Mouse (Mus musculus): Measurements from ENCODE around the gene Nek4.

The Nek4 gene

DNA sequence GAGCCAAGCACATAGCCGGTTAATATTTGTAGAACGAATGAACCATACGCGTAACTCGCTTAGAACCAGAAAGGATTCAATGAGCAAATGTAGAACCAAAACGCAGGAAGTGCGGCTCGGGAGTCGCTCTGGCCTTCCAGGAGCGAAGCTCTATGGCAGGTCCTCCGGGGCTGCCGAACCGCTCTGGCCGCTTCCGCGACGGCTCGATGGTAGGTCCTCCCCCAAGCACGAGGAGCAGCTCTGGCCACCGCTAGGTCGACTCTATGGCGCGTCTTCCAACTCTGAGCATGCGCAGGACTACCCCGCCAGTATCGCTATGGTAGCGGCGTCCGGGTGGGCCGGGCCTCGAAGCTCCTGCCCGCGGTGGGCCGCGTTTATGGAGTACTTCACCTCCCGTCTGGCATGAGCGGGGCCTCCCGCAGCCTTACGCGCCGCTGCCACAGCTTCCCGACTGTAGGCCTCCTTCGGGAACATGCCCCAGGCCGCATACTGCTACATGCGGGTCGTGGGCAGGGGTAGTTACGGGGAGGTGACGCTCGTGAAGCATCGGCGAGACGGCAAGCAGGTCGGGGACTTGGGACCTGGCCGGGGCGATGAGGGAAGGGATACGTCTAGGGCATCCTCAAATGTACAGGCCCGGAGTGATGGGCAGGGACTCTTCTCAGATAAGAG is at the start of gene Nek4:
Gene Nek4, plus strand, starts transcription at position 224 of the 672 bp plus-strand sequence.
- DNase-seq: peak; percentile 97 to 98

DNA sequence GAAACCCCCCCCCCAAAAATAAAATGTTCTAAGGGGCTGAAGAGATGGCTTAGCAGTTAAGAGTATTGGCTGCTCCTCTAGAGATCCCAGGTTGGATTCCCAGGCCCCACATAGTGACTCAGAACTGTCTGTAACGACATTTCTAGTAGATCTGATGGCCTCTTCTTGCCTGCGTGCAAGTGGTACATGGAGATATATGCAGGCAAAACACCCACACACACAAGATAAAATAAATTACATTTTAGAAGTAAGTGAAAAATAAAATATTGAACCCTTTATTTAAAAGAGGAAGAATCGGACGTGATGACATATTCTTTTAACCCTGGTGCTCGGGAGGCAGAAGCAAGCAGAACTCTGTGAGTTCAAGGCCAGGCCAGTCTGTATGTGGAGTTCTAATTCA is 48.5 kb upstream of the Nek4 start:
- DNase-seq: no peak

DNA sequence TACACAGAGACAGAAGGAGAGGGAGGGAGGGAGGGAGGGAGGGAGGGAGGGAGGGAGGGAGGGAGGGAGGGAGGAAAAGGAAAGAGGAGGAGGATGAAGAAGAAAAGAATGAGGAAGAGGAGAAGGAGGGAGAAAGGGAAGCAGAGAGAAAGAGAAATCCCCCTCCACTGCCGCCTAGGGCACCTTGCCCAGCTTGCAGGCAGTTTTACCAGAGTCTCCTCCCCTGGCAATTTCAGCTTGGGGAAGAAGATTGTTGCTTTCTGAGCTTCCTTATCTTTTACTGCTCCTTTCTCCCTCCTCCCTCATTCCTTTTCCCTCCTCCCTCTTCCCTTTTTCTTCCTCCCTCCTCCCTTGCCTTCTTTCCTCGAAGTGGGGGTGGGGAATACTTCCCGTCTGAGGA is 48.1 kb upstream of the Nek4 start:
- no peak for DNase-seq

DNA sequence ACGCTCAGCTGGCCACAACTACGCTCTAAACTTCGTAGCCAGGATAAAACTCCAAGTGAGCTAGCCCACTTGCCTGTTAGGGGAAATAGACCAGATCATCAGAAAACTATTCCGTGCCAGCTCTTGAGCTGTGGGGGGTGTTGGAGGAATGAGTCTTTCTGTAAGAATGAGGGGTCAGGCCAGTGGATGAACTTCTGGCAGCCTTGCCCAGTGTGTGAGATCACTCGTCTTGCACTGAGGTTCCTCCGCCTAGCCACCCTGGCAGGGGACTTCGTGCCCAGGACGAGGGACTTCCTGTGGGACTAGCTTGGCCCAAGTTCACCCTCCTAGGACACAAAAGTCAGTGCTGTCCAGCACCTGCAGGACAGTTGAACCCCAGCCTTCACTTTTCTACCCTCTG is 46.9 kb upstream of the Nek4 start:
- DNase-seq: peak in 1 of 2 experiments; percentile 55

DNA sequence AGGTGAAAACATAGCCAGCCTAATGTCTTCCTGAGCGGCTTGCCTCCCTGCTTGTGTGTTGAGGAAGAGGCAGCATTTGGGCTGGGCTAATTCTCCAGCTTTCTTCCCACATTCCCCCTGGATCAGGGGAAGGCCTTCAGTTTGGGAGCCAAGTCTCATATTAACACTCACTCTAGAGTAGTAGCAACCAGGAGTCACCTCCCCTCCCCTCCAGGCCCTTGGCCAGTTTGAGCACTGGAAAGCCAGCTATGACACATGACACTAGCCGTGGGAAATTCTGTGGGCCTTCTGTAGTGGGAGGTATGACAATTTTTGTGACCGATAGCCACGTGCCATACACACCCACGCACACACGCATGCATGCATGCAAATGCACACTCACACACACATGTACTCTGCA is 45.2 kb upstream of the Nek4 start:
- DNase-seq: peak in 1 of 2 experiments; percentile 67

DNA sequence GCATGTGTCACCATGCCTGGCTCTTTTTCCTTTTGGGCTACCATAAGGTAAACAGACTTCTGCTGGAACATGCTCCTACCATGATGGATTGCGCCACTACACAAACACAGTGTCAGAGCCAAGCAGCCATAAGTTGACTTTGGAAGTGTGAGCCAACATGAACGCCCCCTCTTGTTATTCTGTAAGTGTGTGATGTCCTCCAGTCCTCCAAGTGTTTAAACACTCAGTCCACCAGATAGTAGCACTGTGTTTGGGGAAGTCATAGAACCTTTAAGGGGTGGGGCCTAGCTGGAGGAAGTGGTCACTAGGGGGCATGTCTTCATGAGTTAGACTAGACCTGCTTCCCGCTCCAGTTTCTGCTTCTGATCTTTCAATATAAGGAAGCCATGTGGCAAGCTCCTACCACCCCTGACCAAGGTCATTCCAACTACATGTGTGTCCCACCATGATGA is 43.3 kb upstream of the Nek4 start:
- peak; percentile 73 to 79 for DNase-seq

DNA sequence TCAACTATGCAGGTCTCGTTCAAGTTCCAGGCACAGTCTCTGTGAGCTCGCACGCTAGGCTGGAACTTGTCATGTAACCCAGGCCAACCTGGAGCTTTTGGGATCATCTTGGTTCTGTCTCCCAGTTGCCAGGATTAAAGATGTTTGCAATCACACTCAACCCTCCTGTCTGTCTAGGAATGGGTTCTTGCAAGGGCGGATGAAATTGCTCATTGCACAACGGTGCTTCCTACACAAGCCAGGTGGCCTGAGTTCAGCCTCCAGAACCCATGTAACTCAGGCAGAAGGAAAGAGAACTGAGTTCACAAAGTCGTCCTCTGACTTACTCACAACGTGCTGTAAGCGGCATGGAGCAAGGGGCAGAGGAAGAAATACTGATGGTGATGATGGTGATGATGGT is 40.0 kb upstream of the Nek4 start:
- DNase-seq: no peak

DNA sequence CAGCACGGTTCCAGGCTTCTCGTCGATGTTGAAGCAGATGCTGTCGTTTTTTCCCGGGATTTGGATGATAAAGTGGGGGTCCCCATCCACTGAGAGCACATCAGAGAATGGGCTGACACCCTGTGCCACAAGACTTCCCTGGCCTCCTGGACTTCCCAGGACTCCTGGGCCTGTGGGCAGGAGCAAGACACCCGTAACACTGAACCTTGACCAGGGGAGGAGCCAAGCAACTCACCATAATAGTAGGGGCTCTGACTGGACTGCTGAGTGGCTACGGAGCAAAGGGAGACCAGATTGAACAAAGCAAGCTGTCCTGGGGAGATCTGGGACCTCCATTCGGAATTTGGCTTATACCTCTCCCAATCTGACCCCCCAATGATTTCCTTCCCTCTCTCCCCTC is 38.5 kb upstream of the Nek4 start:
- no peak for DNase-seq

DNA sequence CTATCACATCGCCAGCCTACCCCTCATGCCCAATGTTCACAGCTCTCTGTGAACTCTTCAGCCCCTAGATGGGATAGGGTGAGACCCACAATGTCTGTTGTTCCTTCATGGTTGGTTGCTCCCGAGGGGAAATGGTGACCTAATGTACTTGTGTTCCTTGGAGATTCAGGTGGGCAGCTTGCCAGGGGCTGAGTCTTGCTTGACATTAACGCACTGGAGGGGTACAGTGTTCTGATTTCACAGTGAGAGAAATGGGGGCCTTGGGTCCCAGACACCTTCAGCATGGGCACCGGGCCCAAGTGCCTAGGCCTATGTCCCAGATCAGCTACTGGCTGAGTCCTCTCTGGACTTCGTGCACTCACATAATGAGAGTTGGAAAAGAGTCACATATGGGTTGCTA is 37.8 kb upstream of the Nek4 start:
- DNase-seq: peak in 1 of 2 experiments; percentile 50

DNA sequence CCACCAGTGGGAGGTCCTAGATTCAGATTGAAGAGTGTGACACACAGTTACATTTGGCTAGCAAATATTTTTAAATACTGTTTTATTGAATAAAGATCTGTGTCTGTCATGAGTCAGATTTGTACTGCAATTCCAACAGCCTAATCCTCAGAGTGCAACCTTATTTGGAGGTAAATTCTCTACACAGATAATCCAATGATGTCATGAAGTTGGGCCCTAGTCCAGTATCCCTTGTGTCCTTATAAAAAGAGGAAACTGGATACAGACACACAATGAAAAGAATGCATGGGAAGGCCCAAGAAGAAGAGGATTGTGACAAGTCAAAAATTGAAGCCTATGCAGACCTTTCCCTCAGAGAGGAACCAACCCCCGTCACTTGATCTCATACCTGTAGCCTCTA is 34.7 kb upstream of the Nek4 start:
- no peak for DNase-seq

DNA sequence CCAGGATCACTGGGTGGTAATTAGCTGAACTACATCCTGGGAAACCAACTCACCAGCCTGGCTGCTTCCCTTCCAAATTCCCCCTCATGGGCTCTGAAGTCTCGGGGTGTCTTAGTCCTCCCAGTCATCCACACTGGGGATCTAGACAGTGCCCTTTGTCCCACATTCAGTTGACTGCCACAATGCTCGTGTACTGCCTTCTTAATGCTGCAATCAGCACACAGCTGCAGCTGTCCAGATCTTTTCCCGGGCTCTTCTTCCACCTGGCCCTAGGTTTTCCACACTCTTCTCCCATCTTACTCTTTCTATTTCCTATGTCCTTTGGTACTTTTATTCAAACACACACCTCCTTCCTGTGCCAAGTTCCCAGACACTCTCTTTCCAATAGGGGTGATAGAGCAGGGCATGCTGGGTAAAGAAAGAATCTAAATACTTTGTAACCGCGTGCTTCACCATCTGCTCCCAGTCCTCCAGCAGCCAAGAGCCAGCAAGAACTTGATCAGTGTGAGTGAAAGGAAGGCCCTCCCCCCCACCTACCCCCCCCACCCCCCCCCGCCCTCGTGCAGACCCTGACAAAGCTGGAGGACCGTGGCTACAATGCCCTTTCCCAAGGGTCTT is 29.0 kb upstream of the Nek4 start:
- no peak for DNase-seq

DNA sequence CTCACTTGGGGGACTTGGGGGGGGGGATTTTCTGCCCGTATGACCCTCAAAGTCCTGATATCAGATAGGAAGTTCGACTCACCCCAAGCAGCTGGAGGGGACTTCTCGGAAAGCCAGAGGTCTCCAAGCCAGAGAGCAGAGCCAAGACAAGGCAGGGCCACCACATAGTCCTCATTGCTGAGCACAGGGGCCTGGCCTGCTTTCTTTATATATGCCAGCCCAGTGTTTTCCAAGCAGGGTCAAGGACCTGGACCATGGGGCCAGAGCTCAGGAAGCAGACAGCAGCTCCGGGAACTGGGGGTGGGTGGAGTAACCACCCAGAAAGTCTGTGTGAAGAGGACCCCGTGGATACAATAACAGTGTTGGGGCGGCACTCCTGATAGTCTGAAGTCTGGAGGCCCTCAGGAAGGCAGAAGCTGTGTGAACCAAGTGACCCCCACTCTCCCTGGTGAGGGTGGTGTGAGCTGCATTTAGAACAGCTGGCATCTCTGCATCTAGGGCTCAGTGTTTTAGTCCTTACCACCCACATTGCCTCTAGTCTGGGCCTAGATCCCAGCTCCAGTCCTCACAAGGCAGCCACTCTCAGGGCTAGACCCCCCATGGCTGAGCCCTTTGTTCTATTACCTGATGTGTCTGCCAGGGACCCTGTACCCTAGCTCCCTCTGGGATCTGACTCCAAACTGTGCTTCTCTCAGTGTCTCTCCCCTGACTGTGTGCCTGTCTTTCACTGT is 27.6 kb upstream of the Nek4 start, which contains the start of gene Itih3:
Gene Itih3, minus strand, starts transcription at position 386 of the 731 bp plus-strand sequence.
- peak in 1 of 2 experiments; percentile 31 for DNase-seq

DNA sequence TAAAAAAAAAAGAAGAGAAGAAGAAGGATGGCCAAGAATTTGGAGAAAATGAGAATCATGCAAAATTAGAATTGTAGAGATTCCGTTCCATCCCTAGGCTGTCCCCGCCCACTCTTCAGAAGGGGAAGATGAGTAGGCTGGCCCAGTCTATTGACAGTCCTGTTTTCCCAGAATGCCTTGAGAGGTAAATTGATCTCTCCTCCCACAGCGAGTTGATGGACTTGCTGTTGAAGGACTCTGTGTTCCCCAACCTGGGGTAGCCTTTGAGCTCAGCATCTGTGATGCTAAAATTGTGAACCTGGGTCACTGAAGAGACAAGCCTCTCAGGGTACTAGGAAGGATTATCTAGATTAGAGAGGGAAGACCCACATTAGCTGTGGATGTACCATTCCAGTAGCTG is 25.7 kb upstream of the Nek4 start:
- DNase-seq: no peak

DNA sequence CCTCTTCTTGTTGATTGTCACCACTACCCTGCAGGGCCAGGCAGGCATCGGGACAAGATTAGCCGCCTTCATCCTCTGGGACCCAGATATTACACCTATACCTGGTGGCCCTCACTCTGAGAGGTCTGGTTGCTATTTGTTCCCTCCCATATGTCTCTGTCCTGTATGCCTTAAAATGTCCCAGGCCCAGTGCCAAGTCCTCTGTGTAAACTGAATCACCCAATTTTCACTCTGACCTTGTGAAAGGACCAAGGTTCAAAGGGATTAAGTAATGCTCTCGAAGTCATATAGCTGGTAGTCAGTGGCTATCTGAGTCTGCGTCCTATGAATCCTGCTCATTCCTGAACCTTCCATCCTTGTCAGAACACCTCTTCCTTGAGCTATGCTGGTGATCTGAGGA is 20.8 kb upstream of the Nek4 start:
- DNase-seq: no peak

DNA sequence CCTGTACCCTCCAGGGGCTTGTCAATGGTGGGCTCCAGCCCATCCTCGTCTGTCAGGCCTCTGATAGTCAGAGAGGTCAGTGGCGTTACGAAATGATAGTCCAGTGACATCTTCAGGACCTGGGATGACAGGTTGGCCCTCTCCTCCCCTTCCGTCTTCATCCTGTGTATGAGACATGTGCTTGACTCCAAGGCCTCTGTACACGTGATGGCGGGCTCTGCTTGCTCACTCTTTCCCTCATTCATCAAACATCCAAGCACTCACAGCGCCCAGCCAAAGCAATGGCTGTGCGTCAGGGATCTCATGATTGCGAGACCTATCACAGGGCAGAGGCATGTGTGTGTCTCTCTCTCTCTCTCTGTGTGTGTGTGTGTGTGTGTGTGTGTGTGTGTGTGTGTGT is 17.8 kb upstream of the Nek4 start:
- no peak for DNase-seq

DNA sequence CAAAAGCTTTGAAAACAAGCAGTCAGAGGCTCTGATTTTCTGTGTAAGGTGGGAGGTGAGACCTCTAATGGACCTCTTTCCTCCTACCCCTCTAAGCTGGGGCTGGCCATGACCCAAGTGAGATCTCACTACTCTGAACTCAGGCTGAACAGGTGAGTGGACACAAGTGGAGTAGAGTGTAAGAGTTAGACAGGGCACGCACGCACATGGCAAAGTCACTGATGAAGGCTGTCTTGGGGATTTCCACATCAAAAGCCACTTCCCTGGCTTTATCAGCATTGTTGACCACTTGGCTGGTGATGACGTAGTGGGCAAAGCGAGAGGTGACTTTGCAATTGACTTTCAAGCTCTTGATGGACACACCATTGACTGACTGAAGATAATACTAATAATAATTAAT is 8.9 kb upstream of the Nek4 start:
- peak in 1 of 2 experiments; percentile 25 for DNase-seq

DNA sequence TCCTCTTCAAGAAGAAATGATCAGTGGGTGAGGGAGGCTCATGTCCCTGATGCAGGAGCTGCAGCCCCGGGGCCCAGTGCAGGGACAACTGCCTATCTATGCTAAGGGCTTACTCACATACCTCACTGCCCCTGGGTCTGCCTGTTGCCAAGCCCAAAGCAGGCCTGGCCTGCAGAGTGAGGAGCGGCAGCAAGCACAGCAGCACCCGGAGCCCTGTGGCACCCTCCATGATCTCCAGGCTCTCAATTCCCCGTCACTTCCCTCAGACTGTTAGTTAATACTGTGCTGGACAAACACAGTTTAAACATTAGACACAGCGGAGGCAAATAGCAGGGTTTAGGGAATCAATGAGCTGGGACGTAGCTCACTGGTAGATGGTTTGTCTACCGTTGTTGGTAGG is 8.1 kb upstream of the Nek4 start, which contains the start of gene Itih1:
Gene Itih1, minus strand, starts transcription at position 252 of the 400 bp plus-strand sequence.
- DNase-seq: no peak

DNA sequence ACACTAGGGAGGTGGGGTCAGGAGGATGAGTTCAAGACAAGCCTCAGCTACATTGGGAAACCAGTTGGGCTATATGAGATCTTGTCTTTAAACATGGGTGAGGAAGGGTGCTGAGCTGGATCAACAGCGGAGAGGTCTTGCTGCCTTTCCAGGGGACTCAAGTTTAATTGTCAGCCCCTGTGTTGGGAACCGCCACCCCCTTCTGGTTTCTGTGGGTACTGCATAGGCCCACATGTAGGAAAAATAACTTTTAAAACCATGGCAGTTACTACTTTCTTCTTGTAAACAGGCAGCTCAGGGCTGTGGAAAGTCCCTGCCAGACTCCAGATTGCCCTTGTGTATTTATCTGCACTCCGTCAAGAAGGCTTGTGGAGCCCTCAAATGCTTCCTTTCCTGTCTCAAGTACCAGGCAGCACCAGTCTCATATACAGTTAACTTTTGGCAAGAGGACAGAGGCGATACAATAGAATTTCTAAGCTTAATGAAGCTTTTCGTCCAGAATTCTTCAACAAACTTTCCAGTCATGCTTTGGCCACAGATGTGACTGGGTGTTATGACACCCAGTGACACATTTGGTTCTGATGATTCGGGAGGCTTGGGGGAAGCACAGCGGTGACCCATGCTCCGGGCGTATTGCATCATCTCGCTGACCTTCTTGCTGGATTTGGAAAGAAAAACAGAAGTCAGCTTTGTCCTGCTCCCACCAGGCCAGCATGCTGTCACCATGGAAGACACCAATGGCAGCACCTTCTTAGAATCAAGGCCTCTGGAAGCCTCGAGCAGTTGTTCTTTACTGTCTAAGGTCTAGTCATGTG is 7.1 kb upstream of the Nek4 start:
- DNase-seq: peak; percentile 84 to 87

DNA sequence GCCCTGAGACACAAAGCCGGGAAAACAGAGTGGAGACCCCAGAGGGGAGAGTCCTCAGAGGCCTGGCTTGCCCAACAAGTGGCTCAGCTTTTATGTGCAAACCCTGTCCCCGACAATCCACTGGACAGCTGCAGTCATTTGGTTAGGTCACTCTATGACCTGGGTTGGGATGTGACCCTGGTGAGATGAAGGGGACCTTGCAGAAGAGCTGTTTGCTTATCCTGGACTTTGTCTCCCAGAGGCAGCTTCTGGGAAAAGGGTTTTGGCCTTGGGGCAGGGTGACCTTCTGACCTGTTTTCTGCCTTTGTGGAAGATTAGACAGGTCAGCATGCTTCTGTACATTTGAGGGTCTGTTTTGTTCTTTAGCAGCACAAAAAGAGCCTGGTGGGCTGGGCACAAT is 6.4 kb upstream of the Nek4 start:
- no peak for DNase-seq

DNA sequence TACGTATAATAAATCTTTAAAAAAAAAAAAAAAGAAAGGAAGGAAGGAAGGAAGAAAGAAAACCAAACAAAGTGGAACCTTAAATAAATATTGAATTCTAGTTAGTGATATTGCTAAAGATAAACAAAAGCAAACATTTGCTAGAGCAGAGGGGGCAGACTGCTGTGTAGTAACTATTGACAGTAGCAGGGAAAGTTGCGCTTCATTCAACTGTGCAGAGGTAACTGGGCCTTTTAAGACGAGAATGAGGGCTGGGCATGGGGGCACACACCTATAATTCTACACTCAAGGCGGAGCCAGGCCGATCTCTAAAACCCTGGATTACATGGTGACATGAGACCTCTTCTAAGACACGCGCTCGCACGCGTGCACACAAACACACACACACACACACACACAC is 1.2 kb upstream of the Nek4 start:
- DNase-seq: no peak

DNA sequence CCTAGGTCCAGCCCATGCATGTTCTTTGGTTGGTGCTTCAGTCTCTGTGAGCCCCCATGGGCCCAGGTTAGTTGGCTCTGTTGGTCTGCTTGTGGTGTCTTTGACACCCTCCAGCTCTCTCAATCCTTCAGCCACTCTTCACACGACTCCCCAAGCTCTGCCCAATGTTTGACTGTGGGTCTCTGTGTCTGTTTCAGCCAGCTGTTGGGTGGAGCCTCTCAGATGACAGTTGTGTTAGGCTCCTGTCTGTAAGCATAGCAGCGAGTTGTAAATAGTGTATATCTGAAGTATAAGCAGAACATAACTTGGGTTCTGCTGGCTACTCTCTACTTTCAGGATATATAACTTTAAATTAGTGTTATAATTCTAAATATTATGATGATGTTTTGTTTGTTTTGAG is 7.3 kb downstream of the Nek4 start:
- DNase-seq: no peak

DNA sequence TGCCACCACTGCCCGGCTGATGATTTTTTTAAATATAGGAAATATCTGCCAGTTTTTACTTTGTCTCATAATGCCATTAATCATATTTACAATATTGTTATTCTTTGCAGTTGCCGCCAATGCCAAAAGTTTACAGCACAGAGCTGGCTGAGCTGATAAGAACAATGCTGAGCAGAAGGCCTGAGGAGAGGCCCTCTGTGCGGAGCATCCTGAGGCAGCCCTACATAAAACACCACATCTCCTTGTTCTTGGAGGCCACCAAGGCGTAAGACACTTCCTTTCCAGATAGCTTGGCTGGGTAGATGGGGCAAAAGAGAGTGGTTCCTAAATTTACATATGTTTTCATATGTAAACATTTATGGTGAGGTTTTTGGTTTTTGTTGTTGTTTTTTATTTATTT is 7.9 kb downstream of the Nek4 start:
- DNase-seq: no peak

DNA sequence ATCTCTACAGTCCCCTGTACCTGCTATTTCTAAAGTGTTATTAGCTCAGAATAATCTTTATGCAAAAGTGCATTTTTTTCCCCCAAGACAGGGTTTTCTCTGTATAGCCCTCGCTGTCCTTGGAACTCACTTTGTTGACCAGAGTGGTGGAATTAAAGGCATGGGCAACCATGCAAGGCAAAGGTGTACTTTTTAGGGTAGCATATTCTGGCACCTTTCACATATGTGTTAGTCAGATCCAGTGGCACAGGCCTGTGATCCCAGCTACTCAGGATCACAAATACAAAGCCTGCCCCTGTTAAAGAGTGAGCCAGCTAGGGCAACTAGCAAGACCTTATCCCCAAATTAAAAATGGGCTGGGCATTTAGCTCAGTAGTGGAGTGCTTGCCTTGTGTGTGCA is 9.2 kb downstream of the Nek4 start:
- no peak for DNase-seq

All from lung, postnatal 4 days (tissue).